Mouse (Mus musculus) liver, embryonic 16.5 days (tissue): ENCODE data around the gene Gsto2. TPM values are rescaled to one million over a fixed set of nuclear protein-coding genes. Genes with fewer than 3 reads are reported as not detected.

Experiments used
- ATAC-seq: fragments of 200-750 bp; cut with Nextera tagmentation; 2 replicates; pipeline ENCODE4 v1.8.0; 2017; ENCODE audit warnings: low read depth, mild to moderate bottlenecking, moderate number of reproducible peaks, moderate library complexity
- H3K27ac ChIP-seq: fragments of 300-500 bp; sonication (generic); 2 replicates; pipeline ENCODE4 v1.5.1; 2014; ENCODE audit warnings: mild to moderate bottlenecking, low read length
- H3K27me3 ChIP-seq: fragments of 300-500 bp; sonication (generic); 2 replicates; pipeline ENCODE4 v1.6.1; 2014; ENCODE audit warnings: low read depth, low read length, mixed read lengths; ENCODE audit not compliant: control insufficient read depth, insufficient read depth
- H3K36me3 ChIP-seq: fragments of 300-500 bp; sonication (generic); 2 replicates; pipeline ENCODE4 v1.6.1; 2014; ENCODE audit warnings: mild to moderate bottlenecking; ENCODE audit not compliant: control insufficient read depth, insufficient read depth
- H3K4me1 ChIP-seq: fragments of 300-500 bp; sonication (generic); 2 replicates; pipeline ENCODE4 v1.6.1; 2014; ENCODE audit warnings: low read depth, low read length, mixed read lengths; ENCODE audit not compliant: control insufficient read depth
- H3K4me2 ChIP-seq: fragments of 300-500 bp; sonication (generic); 2 replicates; pipeline ENCODE4 v1.6.1; 2014; ENCODE audit warnings: low read depth, low read length, mixed read lengths
- H3K4me3 ChIP-seq: fragments of 300-500 bp; sonication (generic); 2 replicates; pipeline ENCODE4 v1.5.1; 2014; ENCODE audit warnings: low read depth, mild to moderate bottlenecking, low read length
- H3K9ac ChIP-seq: fragments of 300-500 bp; sonication (generic); 2 replicates; pipeline ENCODE4 v1.6.1; 2014; ENCODE audit warnings: low read depth, low read length
- H3K9me3 ChIP-seq: fragments of 300-500 bp; sonication (generic); replicated peaks from 2 replicates; pipeline ENCODE4 v1.6.1; 2016; ENCODE audit warnings: low read length; ENCODE audit not compliant: control insufficient read depth
- WGBS: fragments of 180-500 bp; shearing (Covaris S2); extraction: QIAGEN DNeasy Blood & Tissue Kit; methylation state at CpG from one replicate; pipeline ENCODE4 v1.1.7; 2014; ENCODE audit not compliant: insufficient replicate concordance; 5-methylcytosine and 5-hydroxymethylcytosine counted together
- polyA plus RNA-seq: library from polyadenylated mRNA; unstranded; fragments of >200 nt; fragmentation: Nextera tagmentation; extraction: Ambion mirVana; gene quantifications from 2 replicates; pipeline ENCODE4 v1.2.1, GENCODE M21; 2015

Gsto2 gene
- polyA plus RNA-seq, 1 experiment from 2014 or later: 0.07 TPM

DNA sequence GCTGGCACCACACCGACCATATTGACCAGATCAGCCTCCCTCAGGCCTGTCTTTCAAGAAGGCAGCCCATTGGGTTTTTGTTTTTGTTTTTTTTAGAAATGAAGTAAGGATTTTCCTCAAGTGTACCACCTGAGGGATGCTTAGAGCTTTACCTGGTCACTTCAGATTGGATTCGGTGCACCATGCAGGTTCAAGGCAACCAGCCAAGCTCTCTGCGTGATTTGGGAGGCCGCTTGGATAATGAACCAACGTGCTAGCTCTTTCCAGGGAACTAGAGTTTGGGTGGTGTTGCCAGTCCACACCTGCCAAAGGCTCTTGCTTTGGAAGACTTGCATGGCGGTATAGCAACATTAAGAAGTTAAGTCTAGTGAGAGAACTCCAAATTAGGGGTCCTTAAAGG lies 27.8 kb downstream of the Gsto2 start:
- ATAC-seq: no peak
- Histone ChIP-seq H3K9ac (no peak overlapping the region), H3K4me1 (peaks cover 3% of the 10 kb centered on the region), H3K27ac (no peak overlapping the region), H3K36me3 (peaks cover 3% of the 10 kb centered on the region), H3K4me2 (no peak overlapping the region), H3K4me3 (no peak overlapping the region), H3K27me3 (no peaks in the 10 kb centered on the region), H3K9me3 (no peaks in the 10 kb centered on the region)
- WGBS: 80% methylated on average over 6 of the region's 6 CpGs

DNA sequence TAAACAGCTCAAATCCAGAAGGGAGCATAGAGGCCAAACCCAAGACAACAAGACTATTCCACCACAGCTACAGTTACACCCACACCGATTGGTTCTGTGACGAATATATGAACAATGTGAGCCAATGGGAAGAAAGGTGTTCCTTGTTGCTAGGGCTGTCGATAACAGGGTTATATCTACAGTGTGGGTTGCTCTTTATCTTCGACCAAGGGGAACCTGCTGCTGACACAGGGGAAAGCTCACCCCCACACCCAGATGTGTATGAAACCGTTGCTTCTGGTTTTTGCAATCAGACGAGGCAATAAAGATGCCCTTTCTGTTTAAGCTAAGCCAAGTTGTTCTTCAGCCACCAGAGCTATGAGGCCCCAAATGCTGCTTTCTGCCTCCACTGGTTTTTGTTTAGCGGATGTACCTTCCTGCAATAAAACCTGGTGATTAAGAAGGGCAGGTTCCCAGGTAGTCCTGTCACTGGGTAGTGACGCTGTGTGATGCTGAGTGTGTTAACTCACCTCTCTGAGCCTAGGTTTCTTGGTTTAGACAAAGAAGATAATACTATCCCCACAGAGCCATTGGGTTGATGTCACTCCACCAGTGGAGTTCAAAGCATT lies 33.2 kb downstream of the Gsto2 start:
- peaks cover 3% of the 10 kb centered on the region for H3K36me3 ChIP-seq
- no peaks in the 10 kb centered on the region for H3K9me3 ChIP-seq
- H3K4me1 ChIP-seq: peaks cover 24% of the 10 kb centered on the region
- ATAC-seq: peak; percentile 84
- 33% methylated on average over 8 of the region's 8 CpGs for WGBS
- no peak overlapping the region for H3K27ac ChIP-seq
- H3K4me2 ChIP-seq: peak overlapping the region; percentile 33; the same call in 1 of the 2 replicates
- H3K27me3 ChIP-seq: no peaks in the 10 kb centered on the region
- no peak overlapping the region for H3K9ac ChIP-seq
- H3K4me3 ChIP-seq: no peak overlapping the region

DNA sequence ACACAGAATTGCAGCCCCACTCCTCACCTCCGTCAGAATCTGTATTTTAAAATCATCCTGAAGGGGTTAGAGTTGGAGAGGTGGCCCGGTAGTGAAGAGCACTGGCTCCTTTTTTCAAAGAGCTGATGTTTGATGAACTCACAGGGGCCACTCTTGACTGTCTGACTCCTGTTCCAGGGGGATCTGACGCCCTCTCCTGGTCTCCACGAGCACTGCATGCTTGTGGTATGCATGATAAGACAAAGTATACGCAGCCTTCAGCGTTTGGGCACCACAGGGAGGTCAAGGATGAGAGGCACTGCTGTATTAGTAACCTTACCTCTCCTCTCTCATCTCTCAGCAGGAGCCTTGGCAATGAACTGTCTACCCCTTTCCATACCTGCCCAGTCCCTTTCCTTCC lies 34.7 kb downstream of the Gsto2 start:
- H3K9ac ChIP-seq: no peak overlapping the region
- H3K4me1 ChIP-seq: peaks cover 25% of the 10 kb centered on the region
- ATAC-seq: no peak
- no peak overlapping the region for H3K4me2 ChIP-seq
- 36% methylated on average over 6 of the region's 6 CpGs for WGBS
- H3K4me3 ChIP-seq: no peak overlapping the region
- peaks cover 3% of the 10 kb centered on the region for H3K36me3 ChIP-seq
- H3K27me3 ChIP-seq: no peaks in the 10 kb centered on the region
- no peaks in the 10 kb centered on the region for H3K9me3 ChIP-seq
- H3K27ac ChIP-seq: no peak overlapping the region

DNA sequence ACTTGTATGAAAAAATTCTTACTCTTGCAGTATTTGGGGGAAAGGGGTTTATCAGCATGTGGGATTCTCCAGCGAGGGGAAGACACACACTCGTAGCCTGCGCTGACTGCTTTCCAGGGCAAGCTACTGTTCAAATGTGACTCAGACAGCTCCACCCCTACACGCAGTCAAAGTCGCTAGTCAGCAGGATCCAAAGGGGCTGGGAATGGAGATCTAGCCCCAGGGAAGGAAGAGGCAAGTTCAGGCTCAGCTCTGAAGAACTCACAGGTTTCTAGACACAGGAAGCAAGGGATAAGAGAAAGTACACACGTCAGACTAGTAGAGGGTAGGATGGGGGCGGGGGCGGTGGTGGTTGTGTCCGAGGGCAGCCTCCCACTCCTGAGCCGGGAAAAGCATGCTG lies 35.2 kb downstream of the Gsto2 start:
- Histone ChIP-seq H3K9ac (no peak overlapping the region), H3K36me3 (peaks cover 2% of the 10 kb centered on the region), H3K4me2 (no peak overlapping the region), H3K4me1 (peaks cover 26% of the 10 kb centered on the region), H3K4me3 (no peak overlapping the region), H3K27ac (no peak overlapping the region), H3K9me3 (no peaks in the 10 kb centered on the region), H3K27me3 (no peaks in the 10 kb centered on the region)
- 70% methylated on average over 10 of the region's 10 CpGs for WGBS
- no peak for ATAC-seq

DNA sequence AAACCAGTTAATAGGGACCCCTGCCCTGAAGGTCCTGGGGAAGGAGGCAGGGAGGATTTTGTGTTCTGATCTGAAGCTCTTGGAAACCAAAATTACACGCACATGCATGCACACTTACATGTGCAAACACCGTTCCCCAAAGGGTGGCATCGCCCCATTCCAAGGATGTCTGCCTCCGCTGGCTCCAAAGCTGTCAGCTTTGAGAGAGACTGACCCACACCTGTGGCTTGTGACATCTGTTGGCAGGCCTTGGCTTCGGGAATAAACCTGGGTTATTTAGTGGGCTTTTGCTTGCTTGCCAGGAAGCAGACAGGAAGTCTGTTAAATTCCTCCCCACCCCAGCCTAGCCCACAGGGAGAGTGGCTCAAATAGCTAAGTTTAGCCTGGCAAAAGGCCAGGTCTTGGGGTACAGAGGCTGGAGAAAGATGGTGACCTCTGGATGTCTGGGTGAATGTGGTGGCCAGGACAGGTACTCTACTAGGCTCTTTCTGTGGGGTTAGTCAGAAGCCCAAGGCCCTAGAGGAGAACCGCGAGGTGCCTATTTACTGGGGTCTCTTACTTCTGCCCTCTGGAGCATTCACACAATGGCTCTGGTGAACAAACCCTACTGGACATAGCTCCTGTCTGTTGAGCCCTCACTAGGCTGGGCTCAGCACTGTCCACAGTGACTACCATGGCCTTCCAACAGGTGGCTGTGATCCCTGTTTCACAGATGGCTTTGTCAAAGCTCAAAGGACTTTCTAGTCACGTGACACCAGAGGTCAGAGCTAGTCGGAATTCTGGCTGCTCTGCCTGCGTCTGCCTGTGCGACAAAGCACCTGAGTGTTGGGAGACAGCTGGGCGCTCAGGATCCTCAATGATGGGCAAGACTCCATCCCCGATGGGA lies 37.2 kb downstream of the Gsto2 start:
- Histone ChIP-seq H3K27me3 (no peaks in the 10 kb centered on the region), H3K9ac (no peak overlapping the region), H3K4me3 (no peak overlapping the region), H3K9me3 (no peaks in the 10 kb centered on the region), H3K36me3 (no peaks in the 10 kb centered on the region), H3K4me1 (peaks cover 32% of the 10 kb centered on the region), H3K4me2 (no peak overlapping the region), H3K27ac (no peak overlapping the region)
- no peak for ATAC-seq
- WGBS: 62% methylated on average over 13 of the region's 13 CpGs

DNA sequence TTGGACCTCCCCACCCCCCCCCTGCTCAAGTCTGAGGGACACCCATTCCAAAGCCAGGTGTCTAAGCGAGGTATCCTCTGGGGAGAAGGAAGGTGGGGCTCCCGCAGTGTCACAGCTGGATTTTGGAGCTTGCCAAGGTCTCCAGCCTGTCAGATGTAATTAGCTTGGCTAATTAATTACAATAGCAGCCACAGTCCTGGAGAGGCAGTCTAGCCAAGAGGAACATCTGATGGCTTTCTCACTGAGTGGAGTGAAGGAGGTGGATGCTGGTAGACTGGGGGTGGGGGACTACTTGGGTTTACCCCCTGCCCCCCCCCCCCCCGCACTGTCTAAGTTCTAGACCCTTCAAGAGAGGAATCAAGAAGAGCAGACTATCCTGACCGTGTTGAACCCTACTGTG lies 38.3 kb downstream of the Gsto2 start:
- Histone ChIP-seq H3K4me1 (peaks cover 31% of the 10 kb centered on the region), H3K4me3 (no peak overlapping the region)

DNA sequence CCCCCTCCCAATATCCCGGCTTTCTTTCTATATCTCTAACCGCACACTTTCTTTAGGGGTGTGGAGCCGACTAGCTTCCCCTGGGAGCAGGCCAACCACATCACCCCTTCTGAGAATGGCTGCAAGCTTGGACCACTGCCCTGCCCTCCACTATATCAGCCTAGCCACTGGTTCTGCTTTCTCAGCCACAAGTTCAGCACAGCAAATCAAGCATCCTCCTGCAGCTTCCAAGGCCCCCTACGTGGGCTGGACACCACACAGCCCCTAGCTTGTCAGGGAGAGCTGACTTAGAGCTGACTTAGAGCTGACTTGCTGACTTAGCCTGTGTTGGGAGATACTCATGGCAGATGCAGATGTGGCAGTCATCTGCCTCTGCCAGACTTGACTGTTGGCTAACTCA lies 39.7 kb downstream of the Gsto2 start:
- Histone ChIP-seq H3K36me3 (no peaks in the 10 kb centered on the region), H3K4me1 (peaks cover 30% of the 10 kb centered on the region), H3K9ac (no peak overlapping the region), H3K9me3 (no peaks in the 10 kb centered on the region), H3K27ac (no peak overlapping the region), H3K4me2 (no peak overlapping the region), H3K27me3 (no peaks in the 10 kb centered on the region), H3K4me3 (no peak overlapping the region)
- 52% methylated on average over 4 of the region's 4 CpGs for WGBS
- no peak for ATAC-seq

More for the DNA sequence above, 38.3 kb downstream of the Gsto2 start:
- Histone ChIP-seq H3K27me3 (no peaks in the 10 kb centered on the region), H3K9me3 (no peaks in the 10 kb centered on the region), H3K4me2 (no peak overlapping the region), H3K9ac (no peak overlapping the region), H3K27ac (no peak overlapping the region), H3K36me3 (no peaks in the 10 kb centered on the region)
- no peak for ATAC-seq
- WGBS: 62% methylated on average over 4 of the region's 4 CpGs

DNA sequence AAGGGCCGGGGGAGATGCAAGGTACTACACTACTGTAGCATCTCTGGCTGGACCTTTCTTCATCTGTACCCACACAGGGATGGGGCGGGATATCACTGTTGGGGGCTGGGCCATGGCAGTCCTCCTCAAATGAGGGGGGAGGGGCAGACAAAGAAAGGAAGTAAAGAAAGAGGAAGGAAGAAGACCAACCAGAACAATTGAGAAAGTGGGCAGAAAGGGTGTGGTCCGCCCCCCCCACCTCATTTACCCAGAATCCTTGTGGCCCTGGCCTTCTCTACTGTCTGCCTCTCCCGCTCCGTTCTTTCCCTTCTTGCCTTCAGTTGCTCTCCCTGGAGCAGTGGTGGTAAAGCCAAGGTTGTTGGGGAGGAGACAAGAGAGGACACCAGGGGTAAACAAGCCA lies 40.3 kb downstream of the Gsto2 start:
- no peak overlapping the region for H3K27ac ChIP-seq
- H3K9ac ChIP-seq: no peak overlapping the region
- H3K4me2 ChIP-seq: no peak overlapping the region
- no peak; the same call in 1 of the 2 replicates for ATAC-seq
- 60% methylated on average over 5 of the region's 5 CpGs for WGBS
- H3K4me1 ChIP-seq: peaks cover 31% of the 10 kb centered on the region
- no peaks in the 10 kb centered on the region for H3K9me3 ChIP-seq
- no peaks in the 10 kb centered on the region for H3K27me3 ChIP-seq
- H3K4me3 ChIP-seq: no peak overlapping the region
- H3K36me3 ChIP-seq: no peaks in the 10 kb centered on the region

DNA sequence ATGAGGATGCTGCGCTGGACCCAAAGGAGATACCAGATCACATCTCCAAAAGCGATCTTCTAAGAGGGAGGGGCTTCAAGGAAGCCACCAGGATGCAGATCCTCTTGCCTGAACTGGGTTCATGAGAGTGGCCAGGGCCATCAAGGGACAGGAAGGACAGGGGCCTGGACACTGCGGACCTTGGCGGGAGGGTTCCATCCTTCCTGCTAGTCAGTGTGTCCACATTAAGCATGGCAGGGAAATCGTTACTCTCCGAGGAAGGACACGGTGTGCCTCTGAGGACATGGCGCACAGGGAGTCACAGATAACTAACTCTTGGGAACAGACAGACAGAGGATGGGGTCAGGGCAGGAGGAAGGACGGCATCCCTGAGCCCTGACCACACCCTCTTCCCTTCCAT lies 42.3 kb downstream of the Gsto2 start:
- Histone ChIP-seq H3K27me3 (no peaks in the 10 kb centered on the region), H3K4me3 (no peak overlapping the region), H3K4me1 (peaks cover 35% of the 10 kb centered on the region), H3K9me3 (no peaks in the 10 kb centered on the region), H3K36me3 (no peaks in the 10 kb centered on the region), H3K4me2 (no peak overlapping the region), H3K27ac (no peak overlapping the region), H3K9ac (no peak overlapping the region)
- 72% methylated on average over 9 of the region's 9 CpGs for WGBS
- no peak for ATAC-seq
